In genomic region chr2:166799615-166800472, GRCm38 (mm10) we compare ENCODE assay signal across 24 mouse cellular contexts. TPM values are rescaled to one million over a fixed set of nuclear protein-coding genes. Genes with fewer than 3 reads are reported as not detected.
DNase-seq lines count a peak whose midpoint lies in the region; ATAC-seq lines count a peak whose summit lies in the region.
"Had no signal": no experiment of that assay in that cellular context is flagged by ENCODE, and none has a peak within 500 bp of the region (broad histone marks: within the 10 kb centered on the region; RNA-seq: fewer than 3 reads in every experiment).

No protein-coding gene starts in this region.

- no peak for DNase-seq in frontal cortex, postnatal 25 days (ENCODE audit: low spot score in 2 of 2)
- DNase-seq in kidney, adult 9 months: peak; percentile 64
- DNase-seq in 416B (ENCODE audit: low read depth): peak; percentile 59
- peak; percentile 23 for DNase-seq in kidney, postnatal 14 days
- DNase-seq in embryo, embryonic 10 days (ENCODE audit: low spot score): no peak
- DNase-seq in hindbrain, embryonic 10.5 days (ENCODE audit: low spot score): no peak
- DNase-seq: adrenal gland, postnatal 25 days; cerebellum, adult 9-10 months; gastrocnemius, postnatal 10 days; heart, adult 18-20 months; heart, postnatal 14 days; lung, postnatal 4 days; spleen, adult 18-20 months; thymus, postnatal 14 days had no signal

- H3K27ac ChIP-seq in kidney, embryonic 15.5 days: no peak overlapping the region
- no peak overlapping the region for H3K27ac ChIP-seq in hindbrain, embryonic 10.5 days
- H3K27ac ChIP-seq: forebrain, embryonic 13.5 days; heart, embryonic 13.5 days; hindbrain, embryonic 12.5 days; limb, embryonic 15.5 days; midbrain, embryonic 10.5 days had no signal

- ATAC-seq in frontal cortex, adult (ENCODE audit: low TSS enrichment): peak; percentile 91
- ATAC-seq in kidney, embryonic 15.5 days (replicated peaks; ENCODE audit: low FRiP score): no peak
- ATAC-seq: CD4-positive, CD25-positive, alpha-beta regulatory T cell, adult 4 months; forebrain, embryonic 13.5 days; intestine, postnatal 0 days had no signal

- H3K27me3 ChIP-seq in kidney, embryonic 15.5 days: no peaks in the 10 kb centered on the region
- H3K27me3 ChIP-seq in hindbrain, embryonic 10.5 days (ENCODE audit: insufficient read depth, poor library complexity, severe bottlenecking): peaks cover 4% of the 10 kb centered on the region; the same call in 1 of the 2 replicates
- H3K27me3 ChIP-seq: forebrain, embryonic 13.5 days; heart, embryonic 13.5 days; hindbrain, embryonic 12.5 days; limb, embryonic 15.5 days had no signal

- H3K4me1 ChIP-seq in kidney, embryonic 15.5 days: peaks cover under 1% of the 10 kb centered on the region
- H3K4me1 ChIP-seq in hindbrain, embryonic 10.5 days (replicated peaks): peaks cover under 1% of the 10 kb centered on the region
- H3K4me1 ChIP-seq: forebrain, embryonic 13.5 days; hindbrain, embryonic 12.5 days had no signal

- H3K36me3 ChIP-seq in kidney, embryonic 15.5 days: peaks cover 32% of the 10 kb centered on the region
- peaks cover 40% of the 10 kb centered on the region for H3K36me3 ChIP-seq in hindbrain, embryonic 10.5 days

- H3K9ac ChIP-seq in kidney, embryonic 15.5 days: no peak overlapping the region
- H3K9ac ChIP-seq: forebrain, embryonic 13.5 days; heart, embryonic 13.5 days; hindbrain, embryonic 12.5 days; limb, embryonic 15.5 days had no signal

- 75% methylated on average over 11 of the region's 11 CpGs for WGBS in kidney, embryonic 15.5 days
- WGBS in hindbrain, embryonic 10.5 days: 82% methylated on average over 11 of the region's 11 CpGs

- H3K9me3 ChIP-seq in kidney, embryonic 15.5 days (replicated peaks): no peaks in the 10 kb centered on the region
- no peaks in the 10 kb centered on the region for H3K9me3 ChIP-seq in hindbrain, embryonic 10.5 days
- H3K9me3 ChIP-seq: forebrain, embryonic 13.5 days; heart, embryonic 13.5 days; hindbrain, embryonic 12.5 days; limb, embryonic 15.5 days; midbrain, embryonic 10.5 days had no signal

- no peak overlapping the region for H3K4me2 ChIP-seq in kidney, embryonic 15.5 days
- H3K4me2 ChIP-seq: forebrain, embryonic 13.5 days; heart, embryonic 13.5 days; hindbrain, embryonic 12.5 days; limb, embryonic 15.5 days had no signal

- H3K4me3 ChIP-seq in kidney, embryonic 15.5 days (replicated peaks): no peak overlapping the region
- no peak overlapping the region for H3K4me3 ChIP-seq in hindbrain, embryonic 10.5 days
- H3K4me3 ChIP-seq: erythroblast, embryonic 14.5 days; forebrain, embryonic 13.5 days; heart, embryonic 13.5 days; hindbrain, embryonic 12.5 days; limb, embryonic 15.5 days; midbrain, embryonic 10.5 days had no signal

RNA-seq across cellular contexts. Expression of gene Arfgef2, which starts 5.5 kb away (rescaled TPM):
- polyA plus RNA-seq in kidney, embryonic 15.5 days (2015; fragmentation: Nextera tagmentation; extraction: Ambion mirVana): 4.3 and 4.4 TPM in 2 replicates
- 4.9 and 5.2 TPM in 2 replicates for polyA plus RNA-seq in hindbrain, embryonic 10.5 days (2016; fragmentation: Nextera tagmentation; extraction: Ambion mirVana)

RNA-seq across cellular contexts. Expression of gene Trp53rkb, which starts 7.5 kb away (rescaled TPM):
- 8.3 and 8.5 TPM in 2 replicates for polyA plus RNA-seq in kidney, embryonic 15.5 days (2015; fragmentation: Nextera tagmentation; extraction: Ambion mirVana)
- 11.0 and 12.8 TPM in 2 replicates for polyA plus RNA-seq in hindbrain, embryonic 10.5 days (2016; fragmentation: Nextera tagmentation; extraction: Ambion mirVana)

Comparison
In these comparisons a context has a peak if more than half of its experiments do, and no peak if none do; other contexts are left out.
1. DNase-seq: peak in kidney, adult 9 months (single experiment), 416B (single experiment) and kidney, postnatal 14 days (single experiment); none in frontal cortex, postnatal 25 days (0 of 2), embryo, embryonic 10 days (single experiment) and hindbrain, embryonic 10.5 days (single experiment).